Mouse (Mus musculus) liver, adult (tissue): ENCODE data around the gene Oscp1.

Experiments used
- GATA4 ChIP-seq: IDR thresholded peaks from 2 replicates; pipeline ENCODE4 v1.6.1; 2014; ENCODE audit warnings: mild to moderate bottlenecking, low read length; ENCODE audit not compliant: insufficient replicate concordance

Oscp1 gene

DNA sequence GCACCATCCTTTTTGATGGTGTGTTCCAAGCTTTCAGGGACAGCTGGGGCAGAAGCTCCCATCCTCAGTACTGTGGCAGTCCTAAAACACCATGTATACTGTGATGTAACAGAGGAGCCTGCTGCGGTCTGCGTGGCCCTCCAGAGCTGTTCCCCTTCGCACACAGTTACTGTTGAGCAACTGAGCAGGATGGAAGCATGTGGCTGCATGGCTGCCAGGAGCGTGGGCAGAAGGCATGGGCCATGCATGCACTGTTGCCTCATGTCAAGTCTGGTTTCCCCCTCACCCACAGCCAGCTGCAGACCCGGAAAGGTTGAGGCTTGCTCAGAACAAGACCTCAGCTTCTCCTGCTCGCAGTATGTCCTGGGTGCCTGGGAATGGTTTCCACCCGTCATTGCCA, 6.9 kb downstream of the Oscp1 start:
- TF ChIP-seq GATA4, result no peak

DNA sequence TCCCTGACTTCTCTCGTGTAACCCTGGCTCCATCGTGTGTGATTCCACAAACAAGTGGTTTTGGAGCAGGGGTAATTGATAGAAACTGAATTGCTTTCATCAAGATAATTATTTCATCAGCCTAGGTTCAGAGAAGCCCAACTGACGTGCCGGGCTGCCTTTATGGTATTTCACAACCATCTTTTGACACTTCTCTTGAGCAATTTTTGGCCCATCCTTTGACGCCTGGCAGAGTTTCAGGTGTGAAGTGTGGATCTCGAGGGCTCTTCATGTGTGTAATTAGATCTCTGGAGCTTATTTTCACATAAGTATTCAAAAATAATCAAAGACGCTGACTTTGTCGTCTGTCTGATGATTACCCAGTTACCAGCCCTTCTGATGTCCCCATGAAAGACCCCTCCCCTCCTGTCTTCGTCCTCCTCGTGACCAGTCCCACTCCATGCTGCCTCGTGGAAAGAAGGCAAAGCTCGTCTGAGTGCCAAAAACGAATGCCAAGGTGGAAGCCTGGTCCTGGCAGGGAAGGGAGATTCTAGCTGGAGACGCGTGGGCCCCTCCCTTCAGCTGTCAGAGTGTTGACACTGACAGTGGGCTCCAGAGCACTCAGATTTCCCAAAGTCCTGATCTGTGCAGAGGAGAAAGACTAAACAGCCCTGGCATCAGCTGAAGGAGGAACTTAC, 9.2 kb downstream of the Oscp1 start:
- no peak for TF ChIP-seq GATA4

DNA sequence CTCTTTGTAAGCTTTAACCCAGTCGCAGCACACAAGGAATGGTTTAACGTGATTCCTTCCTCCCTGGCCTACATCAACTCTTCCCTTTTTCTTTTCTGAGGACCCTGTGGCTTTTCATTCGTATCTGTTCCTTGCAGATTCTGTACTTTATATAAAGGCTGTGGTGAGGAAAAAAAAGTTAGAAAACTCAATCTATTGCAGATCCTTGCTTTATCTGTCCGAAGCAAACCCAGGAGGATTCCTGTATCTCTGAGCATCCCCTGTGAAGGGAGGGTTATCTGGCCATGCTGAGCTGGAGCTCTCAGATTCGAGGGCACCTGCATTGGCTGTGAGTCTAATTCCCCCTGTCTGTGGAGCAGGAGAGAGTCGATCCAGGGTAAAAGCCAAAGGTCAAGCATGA, 10.5 kb downstream of the Oscp1 start:
- no peak for TF ChIP-seq GATA4

DNA sequence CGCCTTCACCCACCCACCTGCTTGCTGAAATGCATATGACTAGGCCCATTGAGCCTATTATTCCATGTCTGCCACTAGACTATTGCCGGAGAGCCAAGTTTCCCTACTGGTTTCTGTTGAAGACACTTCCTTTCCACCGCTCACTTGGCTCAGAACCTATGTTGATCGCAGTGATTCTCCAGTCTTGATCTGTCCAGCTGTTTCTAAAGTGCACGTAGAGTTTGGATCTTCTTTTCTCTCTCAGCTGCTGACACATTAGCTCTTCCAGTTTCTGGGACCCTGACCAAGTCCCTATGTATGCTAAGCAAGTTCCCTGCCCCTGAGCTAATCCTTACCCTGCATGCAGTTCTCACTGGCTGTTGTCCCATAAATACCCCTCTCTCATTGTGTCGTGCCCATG, 19.5 kb downstream of the Oscp1 start:
- TF ChIP-seq GATA4, result no peak

DNA sequence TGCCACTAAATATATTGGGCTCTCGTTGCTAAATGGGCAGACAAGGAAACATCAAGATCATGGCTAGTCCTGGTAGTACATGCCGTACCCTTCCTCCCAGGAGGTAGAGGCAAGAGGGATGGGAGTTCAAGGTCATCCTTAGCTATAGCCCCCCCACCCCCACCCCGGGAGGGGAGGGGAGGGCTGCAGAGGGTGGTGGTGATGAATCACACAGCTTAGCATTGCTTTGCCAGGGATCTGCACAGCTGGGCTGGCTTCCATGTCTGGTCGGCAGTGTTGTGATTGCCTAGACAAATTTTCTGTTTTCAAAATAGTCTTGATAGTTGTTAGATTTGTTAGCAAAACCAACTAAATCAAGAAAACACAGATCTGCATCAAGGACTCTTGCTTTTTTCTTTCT, 20.9 kb downstream of the Oscp1 start:
- no peak for TF ChIP-seq GATA4

DNA sequence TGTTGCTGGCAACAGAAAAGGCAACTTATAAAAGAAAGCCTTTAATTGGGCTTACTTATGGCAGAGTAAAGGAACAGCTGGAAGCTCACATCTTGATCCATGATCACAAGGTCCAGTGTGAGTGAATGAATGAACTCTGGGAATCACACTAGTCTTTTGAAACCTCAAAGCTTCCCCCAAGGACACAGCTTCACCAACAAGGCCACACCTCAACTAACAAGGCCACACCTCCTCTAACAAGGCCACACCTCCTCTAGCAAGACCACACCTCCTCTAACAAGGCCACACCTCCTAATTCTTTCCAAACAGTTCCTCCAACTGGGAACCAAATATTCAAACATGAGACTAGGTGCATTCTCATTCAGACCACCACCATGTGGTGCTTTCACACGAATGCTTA, 23.2 kb downstream of the Oscp1 start:
- no peak for TF ChIP-seq GATA4

DNA sequence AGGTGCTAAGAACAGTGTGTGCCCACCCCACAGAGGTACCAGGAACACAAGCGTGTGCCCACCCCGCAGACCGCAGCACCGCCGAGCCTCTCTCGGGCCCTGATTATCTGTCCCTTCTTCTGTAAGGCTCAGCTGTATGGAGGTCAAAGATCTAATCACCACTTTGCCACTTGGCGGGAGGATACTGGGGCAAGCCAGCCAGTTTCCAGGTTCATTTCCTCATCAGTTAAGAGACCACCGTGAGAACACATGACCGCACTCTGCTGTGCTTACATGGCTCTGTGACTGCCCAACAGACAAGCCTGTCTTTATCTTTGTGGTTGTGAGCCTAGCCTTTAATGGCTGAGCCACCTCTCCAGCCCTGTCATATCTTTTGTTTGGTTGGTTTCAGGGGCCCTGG, 24.7 kb downstream of the Oscp1 start:
- TF ChIP-seq GATA4, result no peak

DNA sequence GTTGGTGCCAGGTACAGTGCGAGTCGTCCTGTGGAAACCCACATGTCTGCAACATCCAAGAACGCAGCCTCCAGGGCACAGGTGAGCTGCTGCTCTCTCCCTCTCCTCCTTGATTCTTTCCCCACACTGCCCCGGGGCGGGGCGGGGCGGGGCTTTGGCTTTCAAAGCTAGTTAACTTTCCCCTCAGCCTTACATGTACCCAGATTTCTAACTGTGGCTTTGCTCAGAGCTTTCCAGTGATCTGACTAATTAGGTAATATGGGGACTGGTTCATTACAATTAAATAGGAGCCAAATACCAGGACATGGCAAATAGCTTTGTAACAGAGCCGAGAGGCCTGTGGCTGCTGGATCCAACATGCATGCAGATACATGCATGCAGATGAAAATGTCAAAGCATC, 26.0 kb downstream of the Oscp1 start:
- no peak for TF ChIP-seq GATA4

DNA sequence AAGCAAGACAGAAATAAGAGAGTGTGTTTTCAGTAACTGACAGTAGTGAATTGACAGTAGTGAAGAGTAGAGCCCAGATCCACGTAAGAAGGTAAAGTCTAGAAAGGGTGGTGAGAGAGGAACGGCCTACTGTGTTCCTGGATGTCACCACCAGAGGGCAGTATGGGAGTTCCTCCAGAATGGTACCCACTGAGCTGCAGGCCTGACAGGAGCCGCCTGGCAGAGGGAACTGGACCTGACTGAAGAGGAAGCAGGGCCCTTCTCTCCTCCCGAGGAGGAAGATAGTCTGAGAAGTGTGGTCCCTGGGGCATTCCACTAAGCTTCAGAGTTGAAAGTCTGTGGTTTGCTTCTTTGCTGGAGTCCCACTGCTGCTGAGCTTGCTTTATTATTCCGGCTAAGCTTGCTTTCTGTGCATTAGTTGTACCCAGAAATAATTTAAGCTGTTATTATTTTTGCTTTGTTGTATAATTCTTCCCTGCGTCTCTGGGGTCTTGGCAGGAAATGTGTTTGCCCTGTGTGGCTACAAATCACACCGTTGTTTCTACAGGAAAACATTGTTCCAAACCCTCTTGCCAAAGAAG, 27.7 kb downstream of the Oscp1 start:
- TF ChIP-seq GATA4, result no peak

DNA sequence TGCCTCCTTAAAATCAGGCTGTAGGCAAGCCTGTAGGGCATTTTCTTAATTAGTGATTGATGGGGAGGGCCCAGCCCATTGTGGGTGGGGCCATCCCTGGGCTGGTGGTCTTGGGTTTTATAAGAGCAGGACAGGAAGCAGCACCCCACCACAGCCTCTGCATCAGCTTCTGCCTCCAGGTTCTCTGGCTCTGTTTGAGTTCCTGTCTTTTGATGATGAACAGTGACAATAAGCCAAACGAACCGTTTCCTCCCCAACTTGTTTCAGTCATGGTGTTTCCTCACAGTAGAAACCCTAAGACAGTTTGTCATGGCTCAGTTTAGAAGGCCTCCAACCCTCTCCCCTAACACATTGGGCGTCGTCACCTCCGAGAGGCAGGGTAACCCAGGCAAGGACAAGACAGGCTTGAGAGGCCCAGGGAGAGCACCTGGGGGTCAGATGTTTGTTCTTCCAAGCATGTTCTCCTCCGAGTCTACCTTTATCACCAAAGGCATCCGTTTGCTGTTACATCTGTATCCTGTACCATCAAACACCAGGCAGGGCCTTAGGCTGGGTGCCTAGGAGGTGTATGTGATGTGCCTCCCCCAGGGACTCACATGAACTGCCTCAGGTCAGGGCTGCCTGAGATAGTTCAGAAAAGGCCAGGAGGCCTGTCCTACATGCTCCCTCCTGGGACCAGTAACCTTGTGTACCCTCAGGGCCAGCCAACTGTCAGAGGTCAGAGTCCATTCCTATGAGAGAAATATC, 31.9 kb downstream of the Oscp1 start:
- no peak for TF ChIP-seq GATA4

DNA sequence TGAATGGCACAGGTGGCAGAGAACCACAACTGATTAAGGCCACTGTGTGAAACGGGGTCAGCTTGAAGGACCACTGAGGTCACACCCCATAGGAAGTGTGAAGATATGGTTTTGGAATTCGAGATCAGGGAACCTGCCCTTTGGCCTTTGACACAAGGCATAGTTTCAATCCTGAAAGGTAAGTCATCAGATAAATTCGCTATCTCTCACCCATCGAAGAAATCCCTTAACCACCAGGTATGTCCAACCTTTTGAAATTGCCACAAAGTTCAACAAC, 32.4 kb downstream of the Oscp1 start:
- peak; percentile 82; the same call in 1 of the 2 replicates for TF ChIP-seq GATA4

DNA sequence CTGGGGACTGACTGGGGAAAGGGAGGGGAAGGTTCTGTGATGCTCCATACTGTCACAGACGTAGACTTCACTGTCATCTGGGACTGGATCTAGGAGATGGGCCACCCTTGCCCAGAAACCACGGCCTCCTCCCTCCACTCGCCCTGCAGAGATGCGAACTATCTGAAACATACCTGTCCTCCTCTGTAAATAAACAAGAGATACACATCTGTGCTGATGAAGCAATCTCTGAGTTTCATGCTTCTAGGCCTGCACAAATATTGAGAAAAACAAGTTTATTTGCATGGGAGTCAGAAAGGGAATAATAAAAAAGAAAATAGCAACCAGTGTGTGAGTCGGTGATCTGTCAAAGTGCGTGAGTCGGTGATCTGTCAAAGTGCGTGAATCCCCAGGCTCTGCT, 33.5 kb downstream of the Oscp1 start:
- TF ChIP-seq GATA4, result peak; percentile 88; the same call in 1 of the 2 replicates

DNA sequence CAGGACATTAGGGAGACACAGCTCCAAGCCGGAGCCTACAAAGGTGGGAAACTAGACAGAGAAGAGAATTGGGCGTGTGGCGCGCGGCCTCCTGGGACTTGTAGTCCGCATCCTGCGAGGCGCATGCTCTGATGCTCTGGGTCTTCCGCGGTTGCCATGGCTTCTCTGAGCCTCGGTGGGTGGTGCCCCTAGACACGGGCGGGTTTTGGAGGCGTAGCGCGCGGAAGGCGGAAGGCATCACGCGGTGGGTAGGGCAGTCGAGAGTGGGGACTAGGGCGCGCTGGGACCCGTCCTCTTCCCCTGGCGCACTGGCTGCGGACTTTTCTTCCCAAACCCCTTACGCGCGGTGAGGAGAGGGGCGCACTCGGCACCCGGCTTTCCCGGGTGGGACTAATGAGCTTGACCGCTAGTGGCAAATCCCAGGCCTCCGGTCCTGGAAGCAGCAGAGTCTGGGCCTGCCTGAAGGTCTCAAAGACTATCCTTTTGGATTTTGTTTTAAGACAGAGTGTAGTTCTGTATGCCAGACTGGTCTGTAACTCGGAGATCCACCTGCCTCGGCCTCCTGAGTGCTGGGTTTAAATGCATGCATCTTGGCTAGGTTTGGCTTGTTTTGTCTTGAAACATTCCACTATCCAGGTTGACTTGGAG, 38.2 kb downstream of the Oscp1 start, which contains the start of gene Lsm10:
Lsm10 (plus strand) TSS at position 160 of the 648 bp plus-strand sequence.
- no peak for TF ChIP-seq GATA4

DNA sequence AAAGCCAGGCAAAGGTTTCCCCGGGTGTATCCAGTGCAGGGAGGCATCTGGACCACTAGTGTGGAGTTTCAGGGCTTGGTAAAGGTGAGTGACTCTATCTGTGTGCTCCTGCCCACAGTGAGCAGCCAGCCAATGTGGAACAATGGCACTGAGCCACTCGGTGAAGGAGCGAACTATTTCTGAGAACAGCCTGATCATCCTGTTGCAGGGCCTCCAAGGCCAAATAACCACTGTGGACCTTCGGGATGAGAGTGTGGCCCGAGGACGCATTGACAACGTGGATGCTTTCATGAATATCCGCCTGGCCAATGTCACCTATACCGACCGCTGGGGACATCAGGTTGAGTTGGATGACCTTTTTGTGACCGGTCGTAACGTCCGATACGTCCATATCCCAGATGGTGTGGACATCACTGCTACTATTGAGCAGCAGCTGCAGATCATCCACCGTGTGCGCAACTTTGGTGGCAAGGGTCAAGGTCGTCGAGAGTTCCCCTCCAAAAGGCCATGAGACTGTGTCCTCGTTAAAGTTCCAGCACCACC, 39.4 kb downstream of the Oscp1 start:
- no peak for TF ChIP-seq GATA4

DNA sequence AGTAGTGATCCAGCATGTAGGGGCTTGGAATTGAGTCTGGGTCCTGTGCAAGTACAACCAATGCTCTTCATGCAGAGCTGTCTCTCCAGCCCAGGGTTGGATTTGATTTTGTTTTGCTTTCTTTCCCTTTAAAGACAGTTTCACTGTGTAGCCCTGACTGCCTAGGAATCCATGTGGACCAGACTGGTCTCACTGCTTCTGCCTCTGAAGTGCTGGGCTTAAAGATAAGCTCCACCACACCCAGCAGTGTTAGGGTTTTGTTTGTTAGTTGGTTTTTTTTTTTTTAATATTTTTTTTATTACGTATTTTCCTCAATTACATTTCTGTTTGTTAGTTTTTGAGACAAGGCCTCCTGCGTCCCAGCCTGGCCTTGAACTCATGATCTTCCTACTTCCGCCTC, 41.0 kb downstream of the Oscp1 start:
- no peak for TF ChIP-seq GATA4

DNA sequence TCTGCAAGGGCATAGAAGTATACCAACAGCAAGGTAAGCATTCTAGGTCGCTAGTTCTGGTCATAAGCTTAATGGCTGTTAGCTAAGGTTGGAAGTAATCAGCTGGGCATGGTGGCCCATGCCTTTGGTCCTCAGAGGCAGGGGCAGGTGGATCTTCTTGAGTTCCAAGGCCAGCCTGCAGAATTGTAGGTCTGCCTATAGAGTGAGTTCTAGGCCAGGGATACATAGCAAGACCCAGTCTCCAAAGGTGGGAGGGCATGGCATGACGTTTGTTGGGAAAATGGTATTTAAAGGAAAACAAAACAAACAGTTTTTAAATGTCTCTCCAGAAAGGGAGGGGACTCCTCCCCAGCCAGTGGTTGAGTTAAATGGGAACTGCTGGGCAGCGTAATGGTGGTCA, 42.4 kb downstream of the Oscp1 start:
- TF ChIP-seq GATA4, result no peak
